Mouse (Mus musculus) liver, postnatal 0 days (tissue): Measurements from ENCODE around the gene Siah2.

Source experiments
- CTCF ChIP-seq: sonication (generic); IDR thresholded peaks from 2 replicates; pipeline ENCODE4 v1.5.1; 2016; ENCODE audit warnings: antibody characterized with exemption, low read depth
- EP300 ChIP-seq: IDR thresholded peaks from 2 replicates; pipeline ENCODE4 v1.6.1; 2016; ENCODE audit warnings: antibody characterized with exemption, low read depth, mild to moderate bottlenecking

DNA sequence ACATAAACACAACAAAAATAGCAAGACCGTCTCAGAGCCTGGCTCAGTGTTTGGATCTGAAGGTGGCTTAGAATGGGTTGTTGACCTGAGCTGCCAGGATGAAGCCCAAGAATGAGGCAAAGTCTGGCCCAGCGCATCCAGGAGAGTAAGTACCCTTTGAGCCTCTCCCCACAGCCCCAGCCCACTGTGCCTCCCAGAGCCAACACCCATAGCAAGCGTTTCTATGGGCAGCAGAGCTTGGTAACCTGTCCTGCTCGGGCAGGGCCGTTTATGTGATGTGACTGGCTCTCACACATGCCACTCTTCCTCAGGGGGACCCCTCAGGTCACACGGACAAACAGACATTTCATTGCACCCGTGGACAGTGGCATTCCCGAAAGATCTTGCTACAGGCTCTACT is 13.8 kb downstream of the Siah2 start:
- no peak for TF ChIP-seq CTCF
- no peak for TF ChIP-seq EP300
